Mouse (Mus musculus) midbrain, embryonic 15.5 days (tissue): ENCODE measurements around the gene Memo1. TPM values are rescaled to one million over a fixed set of nuclear protein-coding genes. Genes with fewer than 3 reads are reported as not detected.
A peak's percentile ranks its signal among the peaks of the same experiment; 100 is the strongest.
"Not testable (repeated sequence)": the region's sequence is repeated elsewhere in the genome, so short reads cannot be mapped to it uniquely, and the experiment has no call there.

Experiments used
- ATAC-seq: fragments of 200-750 bp; cut with Nextera tagmentation; replicated peaks from 2 replicates; pipeline ENCODE4 v1.8.0; 2017; ENCODE audit warnings: moderate TSS enrichment
- H3K27ac ChIP-seq: fragments of 300-500 bp; sonication (generic); 2 replicates; pipeline ENCODE4 v1.5.1; 2015; ENCODE audit warnings: mild to moderate bottlenecking, inconsistent platforms
- H3K27me3 ChIP-seq: fragments of 300-500 bp; sonication (generic); replicated peaks from 2 replicates; pipeline ENCODE4 v1.6.1; 2015; ENCODE audit warnings: inconsistent platforms
- H3K36me3 ChIP-seq: fragments of 300-500 bp; sonication (generic); replicated peaks from 2 replicates; pipeline ENCODE4 v1.6.1; 2015; ENCODE audit warnings: inconsistent platforms
- H3K4me1 ChIP-seq: fragments of 300-500 bp; sonication (generic); 2 replicates; pipeline ENCODE4 v1.6.1; 2015; ENCODE audit warnings: inconsistent platforms
- H3K4me2 ChIP-seq: fragments of 300-500 bp; sonication (generic); 2 replicates; pipeline ENCODE4 v1.6.1; 2015; ENCODE audit warnings: inconsistent platforms, mild to moderate bottlenecking, moderate library complexity
- H3K4me3 ChIP-seq: fragments of 300-500 bp; sonication (generic); 2 replicates; pipeline ENCODE4 v1.5.1; 2015; ENCODE audit warnings: mild to moderate bottlenecking, inconsistent platforms
- H3K9ac ChIP-seq: fragments of 300-500 bp; sonication (generic); 2 replicates; pipeline ENCODE4 v1.6.1; 2015; ENCODE audit warnings: mild to moderate bottlenecking, inconsistent platforms
- H3K9me3 ChIP-seq: fragments of 300-500 bp; sonication (generic); 2 replicates; pipeline ENCODE4 v1.6.1; 2016; ENCODE audit warnings: inconsistent platforms
- WGBS: fragments of 180-500 bp; shearing (Covaris S2); methylation state at CpG from one replicate; pipeline ENCODE4 v1.1.7; 2015; ENCODE audit warnings: mixed read lengths; 5-methylcytosine and 5-hydroxymethylcytosine counted together
- polyA plus RNA-seq: library from polyadenylated mRNA; unstranded; fragments of >200 nt; fragmentation: Nextera tagmentation; extraction: Ambion mirVana; gene quantifications from 2 replicates; pipeline ENCODE4 v1.2.1, GENCODE M21; 2015

Gene Memo1
- polyA plus RNA-seq, 1 experiment from 2014 or later, result 57.8 TPM

- H3K9me3 ChIP-seq, result no peaks in the 10 kb centered on the region
- H3K27ac ChIP-seq, result no peak overlapping the region
- H3K4me2 ChIP-seq, result no peak overlapping the region
- H3K4me3 ChIP-seq, result no peak overlapping the region
- H3K36me3 ChIP-seq, result no peaks in the 10 kb centered on the region
- 90% methylated on average over 2 of the region's 2 CpGs for WGBS
- peaks cover 5% of the 10 kb centered on the region for H3K4me1 ChIP-seq
- ATAC-seq, result no peak
- no peak overlapping the region for H3K9ac ChIP-seq
- no peaks in the 10 kb centered on the region for H3K27me3 ChIP-seq
These were observed 25.1 kb downstream of the Memo1 start for GRCm38 (mm10) chr17:74270205-74270604.

DNA sequence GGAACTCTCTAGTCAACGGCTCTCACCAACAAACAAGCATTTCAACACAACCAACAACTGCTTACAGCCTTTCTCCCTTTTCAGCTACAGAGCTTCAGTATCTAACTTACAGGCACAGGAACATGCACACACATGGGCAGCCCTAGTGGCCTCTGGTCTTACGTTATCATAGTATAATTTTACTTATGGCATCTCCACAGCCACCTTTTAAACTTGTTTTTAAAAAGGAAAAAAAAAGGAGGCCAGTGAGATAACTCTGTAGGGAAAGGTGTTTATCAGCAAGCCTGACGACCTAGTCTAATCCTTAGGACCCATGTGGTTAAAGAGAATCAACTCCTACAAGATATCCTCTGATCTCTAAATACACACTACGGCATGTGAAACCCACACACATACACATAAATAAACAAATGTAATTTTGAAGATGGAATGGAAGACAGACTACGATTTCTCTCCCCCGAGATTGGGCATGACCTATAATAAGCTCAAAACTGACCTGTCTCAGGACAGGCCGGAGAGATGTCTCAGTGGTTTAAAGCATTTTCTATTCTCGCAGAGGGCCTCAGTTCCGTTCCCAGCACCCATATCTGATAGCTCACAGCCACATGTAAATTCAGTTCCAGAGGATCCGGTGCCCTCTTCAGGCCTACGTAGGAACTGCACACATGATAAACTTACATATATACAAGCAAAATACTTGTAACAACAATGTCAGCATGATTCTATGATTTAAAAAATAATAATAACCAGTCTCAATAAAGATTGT is 27.7 kb downstream of the Memo1 start:
- ATAC-seq, result no peak

DNA sequence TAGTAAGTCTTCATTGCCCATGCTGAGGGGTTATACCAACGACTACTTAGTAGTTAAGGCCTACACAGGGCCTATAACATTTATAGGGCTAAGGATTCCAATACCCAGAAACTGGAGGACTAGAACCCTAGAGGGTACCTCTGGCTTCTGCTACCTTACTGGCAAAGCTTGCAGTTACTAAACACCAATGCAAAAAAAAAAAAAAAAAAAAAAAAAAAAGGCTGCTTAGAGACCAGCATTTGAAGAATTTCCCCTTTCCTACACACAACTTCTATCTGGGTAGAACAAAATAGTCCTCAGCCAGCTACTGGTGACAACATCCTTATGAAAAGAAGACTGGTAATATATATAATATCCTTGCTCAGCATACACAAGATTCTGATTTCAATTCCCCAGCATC is 29.7 kb downstream of the Memo1 start:
- no peaks in the 10 kb centered on the region for H3K27me3 ChIP-seq
- H3K4me3 ChIP-seq, result no peak overlapping the region
- H3K9ac ChIP-seq, result no peak overlapping the region
- H3K4me2 ChIP-seq, result no peak overlapping the region
- H3K36me3 ChIP-seq, result no peaks in the 10 kb centered on the region
- no peaks in the 10 kb centered on the region for H3K9me3 ChIP-seq
- no peak for ATAC-seq
- H3K27ac ChIP-seq, result no peak overlapping the region
- peaks cover 15% of the 10 kb centered on the region for H3K4me1 ChIP-seq
- 40% methylated on average over 1 of the region's 1 CpGs for WGBS

More for the DNA sequence above, 27.7 kb downstream of the Memo1 start:
- Histone ChIP-seq H3K27ac (no peak overlapping the region), H3K9ac (no peak overlapping the region), H3K27me3 (no peaks in the 10 kb centered on the region), H3K36me3 (no peaks in the 10 kb centered on the region), H3K4me2 (no peak overlapping the region), H3K4me3 (no peak overlapping the region), H3K4me1 (peaks cover 15% of the 10 kb centered on the region), H3K9me3 (no peaks in the 10 kb centered on the region)
- 89% methylated on average over 11 of the region's 11 CpGs for WGBS

GRCm38 (mm10) chr17:74265156-74265505 is 30.2 kb downstream of the Memo1 start:
- peak overlapping the region; percentile 58 for H3K27ac ChIP-seq

DNA sequence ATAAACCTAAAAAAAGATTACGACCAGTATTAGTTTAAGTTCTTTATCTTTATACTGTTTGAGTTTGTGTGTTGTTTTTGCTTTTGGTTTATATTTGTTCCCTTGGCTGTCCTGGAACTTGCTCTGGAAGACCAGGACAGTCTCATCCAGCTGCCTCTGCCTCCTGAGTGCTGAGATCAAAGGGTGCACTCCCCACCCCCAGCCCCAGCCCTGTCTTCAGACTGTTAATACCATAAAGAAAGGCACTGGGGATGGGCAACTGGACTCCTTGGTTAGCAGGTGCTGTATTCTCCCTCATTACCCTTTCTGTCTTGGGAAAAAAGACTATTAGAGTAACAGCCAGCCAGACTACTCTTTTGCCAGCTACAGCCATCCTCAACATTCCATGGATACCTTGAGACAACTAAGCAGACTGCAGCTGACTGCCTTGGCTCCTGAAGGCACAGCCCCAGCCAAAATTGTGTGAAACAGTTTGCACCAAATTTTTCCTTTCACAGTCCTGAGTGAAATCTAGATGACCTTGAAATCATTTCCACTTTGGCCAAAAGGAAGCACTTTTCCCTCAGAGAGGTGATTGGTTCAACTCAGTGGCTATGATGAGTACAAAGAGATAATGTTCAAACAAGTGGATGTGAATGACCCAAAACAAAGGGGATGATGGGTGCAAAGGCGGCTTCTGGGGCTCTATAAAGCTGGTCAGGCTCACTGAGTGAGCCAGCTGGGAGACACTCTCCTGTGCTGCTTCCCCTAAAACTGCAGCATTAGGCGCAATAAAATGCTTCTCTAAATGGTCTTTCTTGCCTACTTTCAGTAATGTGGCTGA is 30.8 kb downstream of the Memo1 start:
- H3K4me3 ChIP-seq, result no peak overlapping the region
- no peak for ATAC-seq
- no peak overlapping the region for H3K4me2 ChIP-seq
- H3K9me3 ChIP-seq, result no peaks in the 10 kb centered on the region
- H3K27me3 ChIP-seq, result no peaks in the 10 kb centered on the region
- peaks cover 15% of the 10 kb centered on the region for H3K4me1 ChIP-seq
- no peaks in the 10 kb centered on the region for H3K36me3 ChIP-seq
- no peak overlapping the region for H3K9ac ChIP-seq
- peak overlapping the region; percentile 58 for H3K27ac ChIP-seq
- 42% methylated on average over 3 of the region's 3 CpGs for WGBS

More at GRCm38 (mm10) chr17:74265156-74265505, 30.2 kb downstream of the Memo1 start:
- Histone ChIP-seq H3K4me3 (no peak overlapping the region), H3K36me3 (no peaks in the 10 kb centered on the region), H3K4me1 (peaks cover 15% of the 10 kb centered on the region), H3K27me3 (no peaks in the 10 kb centered on the region), H3K9ac (no peak overlapping the region), H3K9me3 (no peaks in the 10 kb centered on the region), H3K4me2 (no peak overlapping the region)
- ATAC-seq, result no peak; the same call in 1 of the 2 replicates
- WGBS, result 5% methylated on average over 5 of the region's 5 CpGs

GRCm38 (mm10) chr17:74262415-74262814 is 32.9 kb downstream of the Memo1 start:
- H3K27me3 ChIP-seq, result no peaks in the 10 kb centered on the region
- no peak overlapping the region for H3K4me3 ChIP-seq
- no peak overlapping the region for H3K9ac ChIP-seq
- no peak overlapping the region for H3K27ac ChIP-seq
- no peak for ATAC-seq
- no peaks in the 10 kb centered on the region for H3K36me3 ChIP-seq
- 85% methylated on average over 3 of the region's 3 CpGs for WGBS
- no peaks in the 10 kb centered on the region for H3K9me3 ChIP-seq
- no peak overlapping the region for H3K4me2 ChIP-seq
- H3K4me1 ChIP-seq, result peaks cover 15% of the 10 kb centered on the region

DNA sequence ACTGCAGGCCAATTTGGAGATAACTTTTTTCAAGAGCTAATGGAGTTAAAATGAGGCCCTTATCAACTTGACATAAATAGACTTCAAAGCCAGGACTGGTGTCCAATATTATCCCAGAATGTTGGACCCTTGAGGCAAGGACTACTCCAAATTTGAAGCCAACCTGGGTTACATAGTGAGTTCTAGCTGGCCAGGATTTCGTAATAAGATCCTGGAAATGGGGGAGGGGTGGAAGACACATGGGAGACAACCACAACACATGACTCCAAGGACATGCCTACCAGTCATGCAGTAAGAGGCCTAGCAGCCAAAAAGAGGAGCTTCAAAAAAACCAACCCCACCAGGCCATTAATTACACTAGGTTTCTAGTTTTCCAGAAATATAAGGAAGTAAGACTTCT is 50.0 kb downstream of the Memo1 start:
- H3K9ac ChIP-seq, result no peak overlapping the region
- H3K4me3 ChIP-seq, result no peak overlapping the region
- no peaks in the 10 kb centered on the region for H3K27me3 ChIP-seq
- H3K9me3 ChIP-seq, result no peaks in the 10 kb centered on the region
- ATAC-seq, result no peak
- no peaks in the 10 kb centered on the region; the same call in 1 of the 2 replicates for H3K36me3 ChIP-seq
- 85% methylated on average over 1 of the region's 1 CpGs for WGBS
- H3K27ac ChIP-seq, result no peak overlapping the region
- no peak overlapping the region for H3K4me2 ChIP-seq
- no peaks in the 10 kb centered on the region for H3K4me1 ChIP-seq

- no peak for ATAC-seq
- WGBS, result 74% methylated on average over 3 of the region's 3 CpGs
- H3K36me3 ChIP-seq, result no peaks in the 10 kb centered on the region
- H3K9ac ChIP-seq, result no peak overlapping the region
- no peak overlapping the region for H3K27ac ChIP-seq
- no peak overlapping the region for H3K4me3 ChIP-seq
- no peak overlapping the region for H3K4me2 ChIP-seq
- no peaks in the 10 kb centered on the region for H3K27me3 ChIP-seq
- no peaks in the 10 kb centered on the region for H3K4me1 ChIP-seq
- no peaks in the 10 kb centered on the region for H3K9me3 ChIP-seq
These were observed 52.5 kb downstream of the Memo1 start for GRCm38 (mm10) chr17:74242788-74243187.

DNA sequence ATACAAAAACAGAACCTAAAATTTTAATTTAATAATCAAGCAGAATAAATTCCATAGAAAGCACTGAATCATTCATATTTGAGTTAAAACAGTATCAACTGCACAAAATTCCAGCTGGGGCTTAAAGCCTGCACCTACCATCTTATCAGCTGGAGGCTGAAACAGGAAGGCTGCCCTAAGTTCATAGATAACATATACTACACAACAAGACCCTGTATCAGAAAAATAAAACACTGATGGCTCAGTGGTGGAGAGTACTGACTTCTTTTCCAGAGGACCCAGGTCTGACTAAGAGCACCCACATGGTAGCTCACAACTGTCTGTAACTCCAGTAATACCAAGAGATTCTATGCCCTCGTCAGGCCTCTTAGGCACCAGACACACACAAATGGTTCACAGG is 55.0 kb downstream of the Memo1 start:
- Histone ChIP-seq H3K4me3 (no peak overlapping the region), H3K9ac (no peak overlapping the region), H3K9me3 (no peaks in the 10 kb centered on the region), H3K4me2 (no peak overlapping the region), H3K27me3 (no peaks in the 10 kb centered on the region), H3K4me1 (no peaks in the 10 kb centered on the region), H3K36me3 (no peaks in the 10 kb centered on the region), H3K27ac (no peak overlapping the region)
- no peak for ATAC-seq
- 98% methylated on average over 1 of the region's 1 CpGs for WGBS

DNA sequence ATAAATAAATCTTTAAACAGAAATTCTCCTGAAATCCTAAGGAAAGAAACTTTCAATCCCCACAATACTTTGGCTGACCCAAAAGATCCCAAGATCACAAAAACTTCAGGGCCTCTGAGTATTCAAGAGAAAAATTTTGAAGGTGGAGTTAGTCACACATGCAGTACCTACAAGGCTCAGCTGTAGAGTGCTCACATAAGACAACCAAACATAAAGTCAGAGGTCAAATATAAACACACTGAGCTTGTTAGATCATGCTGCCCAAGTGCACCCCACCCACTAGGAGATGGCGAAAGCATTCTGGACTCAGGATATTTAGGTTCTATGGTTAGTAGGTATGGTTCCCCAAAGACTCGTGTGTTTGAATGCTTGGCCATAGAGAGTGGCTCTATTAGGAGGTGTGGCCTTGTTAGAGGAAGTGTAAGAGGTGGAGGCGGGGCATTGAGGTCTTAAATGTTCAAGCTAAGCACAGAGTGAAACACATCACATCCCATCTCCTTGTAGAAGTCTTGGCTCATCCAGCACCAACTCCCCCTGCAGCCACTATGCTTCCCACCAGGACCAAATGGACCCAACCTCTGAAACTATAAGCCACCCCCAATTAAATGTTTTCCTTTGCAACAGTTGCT is 67.1 kb downstream of the Memo1 start:
- Histone ChIP-seq H3K27ac (no peak overlapping the region), H3K9me3 (no peaks in the 10 kb centered on the region), H3K36me3 (no peaks in the 10 kb centered on the region), H3K4me2 (no peak overlapping the region), H3K4me3 (no peak overlapping the region), H3K9ac (no peak overlapping the region), H3K4me1 (no peaks in the 10 kb centered on the region), H3K27me3 (no peaks in the 10 kb centered on the region)
- WGBS, result 96% methylated on average over 3 of the region's 3 CpGs
- ATAC-seq, result no peak

DNA sequence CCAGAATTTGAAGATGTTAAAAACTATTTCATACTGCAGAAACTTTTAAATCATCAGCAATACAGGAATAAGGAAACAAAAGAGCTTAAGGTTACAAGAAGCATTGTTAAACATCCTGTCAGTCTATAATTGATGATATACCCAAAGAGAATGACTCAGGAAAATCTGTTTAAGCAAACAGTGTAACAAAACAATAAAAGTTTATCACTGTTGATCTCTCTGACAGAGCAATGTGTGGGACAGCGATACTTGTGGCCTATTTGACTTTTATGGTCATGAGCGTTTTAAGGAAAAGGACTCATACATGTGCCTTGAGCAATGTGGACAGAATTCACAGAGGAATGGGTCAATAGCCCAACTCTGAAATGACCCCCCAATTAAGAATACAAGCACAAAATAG is 78.0 kb downstream of the Memo1 start:
- H3K27ac ChIP-seq, result no peak overlapping the region
- no peak overlapping the region for H3K9ac ChIP-seq
- H3K4me1 ChIP-seq, result no peaks in the 10 kb centered on the region
- H3K9me3 ChIP-seq, result no peaks in the 10 kb centered on the region
- no peaks in the 10 kb centered on the region for H3K36me3 ChIP-seq
- WGBS, result 92% methylated on average over 2 of the region's 2 CpGs
- H3K4me3 ChIP-seq, result no peak overlapping the region
- H3K27me3 ChIP-seq, result no peaks in the 10 kb centered on the region
- no peak overlapping the region for H3K4me2 ChIP-seq
- no peak for ATAC-seq

- not testable (repeated sequence) for H3K4me2 ChIP-seq, H3K36me3 ChIP-seq, ATAC-seq, H3K27ac ChIP-seq, H3K9me3 ChIP-seq, H3K4me1 ChIP-seq, H3K4me3 ChIP-seq, H3K27me3 ChIP-seq, H3K9ac ChIP-seq
- 86% methylated on average over 16 of the region's 16 CpGs for WGBS
These were observed 82.3 kb downstream of the Memo1 start for GRCm38 (mm10) chr17:74212831-74213524.
